Mouse (Mus musculus) hindbrain, postnatal 0 days (tissue): Measurements from ENCODE around the gene Tm4sf5. TPM values are rescaled to one million over a fixed set of nuclear protein-coding genes. Genes with fewer than 3 reads are reported as not detected.
"Not testable (repeated sequence)": the region's sequence is repeated elsewhere in the genome, so short reads cannot be mapped to it uniquely, and the experiment has no call there.

Experiments
- ATAC-seq: fragments of 200-750 bp; cut with Nextera tagmentation; 2 replicates; pipeline ENCODE4 v1.8.0; 2017; ENCODE audit warnings: mild to moderate bottlenecking, moderate TSS enrichment, moderate library complexity
- DNase-seq: peaks from one replicate; pipeline ENCODE4 v3.0.0-alpha.2; 2015; ENCODE audit warnings: low spot score
- H3K27ac ChIP-seq: fragments of 300-500 bp; sonication (generic); 2 replicates; pipeline ENCODE4 v1.5.1; 2014; ENCODE audit warnings: mild to moderate bottlenecking
- H3K27me3 ChIP-seq: fragments of 300-500 bp; sonication (generic); 2 replicates; pipeline ENCODE4 v1.6.1; 2014; ENCODE audit warnings: low read length, mixed read lengths; ENCODE audit not compliant: insufficient read depth
- H3K36me3 ChIP-seq: fragments of 300-500 bp; sonication (generic); 2 replicates; pipeline ENCODE4 v1.6.1; 2014; ENCODE audit warnings: low read length, mixed read lengths; ENCODE audit not compliant: insufficient read depth
- H3K4me1 ChIP-seq: fragments of 300-500 bp; sonication (generic); 2 replicates; pipeline ENCODE4 v1.6.1; 2014; ENCODE audit warnings: antibody characterized with exemption, low read length, mixed read lengths; ENCODE audit not compliant: insufficient read depth
- H3K4me2 ChIP-seq: fragments of 300-500 bp; sonication (generic); 2 replicates; pipeline ENCODE4 v1.6.1; 2014; ENCODE audit warnings: low read depth, mild to moderate bottlenecking, low read length, moderate library complexity, mixed read lengths
- H3K4me3 ChIP-seq: fragments of 300-500 bp; sonication (generic); 2 replicates; pipeline ENCODE4 v1.5.1; 2014; ENCODE audit warnings: low read length
- H3K9ac ChIP-seq: fragments of 300-500 bp; sonication (generic); replicated peaks from 2 replicates; pipeline ENCODE4 v1.6.1; 2014; ENCODE audit warnings: mild to moderate bottlenecking, low read length, moderate library complexity, mixed read lengths
- H3K9me3 ChIP-seq: fragments of 300-500 bp; sonication (generic); 2 replicates; pipeline ENCODE4 v1.6.1; 2016; ENCODE audit warnings: low read length, mixed read lengths
- CTCF ChIP-seq: IDR thresholded peaks from 2 replicates; pipeline ENCODE4 v1.5.1; 2016; ENCODE audit warnings: antibody characterized with exemption, control low read depth, low read depth
- WGBS: fragments of 180-500 bp; shearing (Covaris S2); extraction: QIAGEN DNeasy Blood & Tissue Kit; methylation state at CpG from one replicate; pipeline ENCODE4 v1.1.7; 2014; 5-methylcytosine and 5-hydroxymethylcytosine counted together
- polyA plus RNA-seq: library from polyadenylated mRNA; unstranded; fragments of >200 nt; fragmentation: Nextera tagmentation; extraction: Ambion mirVana; gene quantifications from 2 replicates; pipeline ENCODE4 v1.2.1, GENCODE M21; 2015
- total RNA-seq: library from RNA; depleted of rRNA; stranded (reverse); fragments of >200 nt; gene quantifications from 2 replicates; pipeline ENCODE4 v1.2.3, GENCODE M21; 2014

The Tm4sf5 gene
- total and polyA plus RNA-seq, 2 experiments from 2014 or later: 6.9 to 17.1 TPM

DNA sequence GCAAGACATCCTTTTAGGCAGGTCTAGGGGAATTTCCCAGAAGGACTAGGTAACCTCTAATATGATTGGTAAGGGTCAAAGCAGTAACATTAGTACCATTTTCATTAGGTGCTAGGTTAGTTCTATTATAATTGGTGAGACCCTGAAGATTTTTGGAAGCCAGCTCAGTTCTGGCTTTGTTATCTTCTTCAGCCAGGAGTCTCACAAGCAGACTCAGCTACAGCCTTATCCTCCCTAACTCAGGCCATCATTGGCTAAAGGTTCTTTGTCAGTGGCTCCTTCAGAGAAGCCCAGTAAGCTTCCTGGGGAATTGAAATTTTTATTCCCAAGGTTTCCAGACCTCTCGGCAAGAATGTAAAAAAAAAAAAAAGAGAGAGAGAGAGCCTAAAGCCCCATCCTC, 13.4 kb downstream of the Tm4sf5 start:
- ATAC-seq (no peak), DNase-seq (no peak)
- no peak overlapping the region for H3K9ac ChIP-seq
- H3K4me3 ChIP-seq: no peak overlapping the region
- H3K27ac ChIP-seq: no peak overlapping the region
- H3K9me3 ChIP-seq: no peaks in the 10 kb centered on the region
- H3K36me3 ChIP-seq: no peaks in the 10 kb centered on the region
- no peaks in the 10 kb centered on the region for H3K4me1 ChIP-seq
- WGBS: 67% methylated on average over 1 of the region's 1 CpGs
- no peaks in the 10 kb centered on the region for H3K27me3 ChIP-seq
- no peak overlapping the region for H3K4me2 ChIP-seq
- no peak for TF ChIP-seq CTCF

DNA sequence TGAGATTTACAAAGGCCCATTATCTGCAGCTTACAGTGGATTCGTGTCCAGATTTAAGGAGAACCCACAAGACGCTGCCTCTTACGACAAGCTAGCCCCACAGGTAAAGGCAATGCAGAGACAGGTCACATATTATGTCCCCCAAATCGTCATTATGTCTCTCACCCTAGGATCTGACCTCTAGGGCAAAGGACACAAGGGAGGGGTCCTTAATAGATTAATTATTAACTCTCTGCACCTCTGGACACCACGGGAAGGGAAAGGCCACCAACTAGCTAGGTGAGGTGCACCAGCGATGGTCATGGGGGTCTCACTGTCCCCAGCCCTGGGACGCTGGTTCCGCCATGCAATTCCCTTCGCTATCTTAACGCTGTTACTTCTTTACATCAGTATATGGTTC, 13.9 kb downstream of the Tm4sf5 start, which contains the start of gene Gltpd2:
Gltpd2 (plus strand) TSS at position 274 of the 400 bp plus-strand sequence.
- H3K4me3 ChIP-seq: peak within 1 kb of the TSS; percentile 22; the same call in 1 of the 2 replicates
- no peaks in the 10 kb centered on the region for H3K4me1 ChIP-seq
- no peak for TF ChIP-seq CTCF
- H3K4me2 ChIP-seq: peak within 1 kb of the TSS; percentile 42
- H3K9ac ChIP-seq: peak within 1 kb of the TSS; percentile 52
- H3K27ac ChIP-seq: peak within 1 kb of the TSS; percentile 73; the same call in 1 of the 2 replicates
- WGBS: 74% methylated on average over 10 of the region's 10 CpGs
- ATAC-seq (no peak), DNase-seq (no peak)
- no peaks in the 10 kb centered on the region for H3K27me3 ChIP-seq
- no peaks in the 10 kb centered on the region for H3K36me3 ChIP-seq
- H3K9me3 ChIP-seq: no peaks in the 10 kb centered on the region

DNA sequence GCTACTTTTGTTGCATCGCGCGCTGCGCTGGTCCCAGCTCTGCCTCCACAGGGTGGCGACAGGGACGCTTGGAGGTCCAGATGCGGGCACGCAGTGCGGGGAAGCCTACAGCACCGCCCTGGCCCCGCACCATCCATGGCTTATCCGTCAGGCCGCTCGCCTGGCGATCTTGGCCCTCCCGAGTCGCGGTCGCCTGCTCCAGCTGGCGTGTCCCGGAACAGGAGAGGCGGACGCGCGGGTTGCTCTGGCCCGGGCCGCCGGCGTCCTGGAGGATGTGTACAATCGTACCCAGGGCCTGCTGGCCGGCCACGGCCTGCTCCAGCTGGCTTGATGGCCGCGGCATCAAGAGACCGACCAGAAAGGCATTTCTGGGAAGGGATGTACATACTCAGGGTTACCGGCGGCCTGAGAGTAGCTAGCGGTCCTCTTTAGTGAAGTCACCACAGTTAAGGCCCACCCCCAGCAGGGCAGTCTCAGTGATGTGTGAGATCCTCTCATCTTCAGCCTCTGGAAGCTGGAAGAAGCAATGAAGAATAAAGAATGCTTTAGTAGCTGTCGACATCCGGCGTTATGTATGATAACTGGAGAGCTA, 15.2 kb downstream of the Tm4sf5 start:
- peak; percentile 50 for DNase-seq
- Histone ChIP-seq H3K9me3 (no peaks in the 10 kb centered on the region), H3K27me3 (no peaks in the 10 kb centered on the region), H3K4me3 (peak overlapping the region; percentile 22), H3K36me3 (no peaks in the 10 kb centered on the region), H3K4me1 (no peaks in the 10 kb centered on the region), H3K27ac (peak overlapping the region; percentile 73; the same call in 1 of the 2 replicates), H3K4me2 (peak overlapping the region; percentile 42), H3K9ac (peak overlapping the region; percentile 52)
- peak; percentile 59 for ATAC-seq
- WGBS: 15% methylated on average over 41 of the region's 41 CpGs
- peak; percentile 37 for TF ChIP-seq CTCF

DNA sequence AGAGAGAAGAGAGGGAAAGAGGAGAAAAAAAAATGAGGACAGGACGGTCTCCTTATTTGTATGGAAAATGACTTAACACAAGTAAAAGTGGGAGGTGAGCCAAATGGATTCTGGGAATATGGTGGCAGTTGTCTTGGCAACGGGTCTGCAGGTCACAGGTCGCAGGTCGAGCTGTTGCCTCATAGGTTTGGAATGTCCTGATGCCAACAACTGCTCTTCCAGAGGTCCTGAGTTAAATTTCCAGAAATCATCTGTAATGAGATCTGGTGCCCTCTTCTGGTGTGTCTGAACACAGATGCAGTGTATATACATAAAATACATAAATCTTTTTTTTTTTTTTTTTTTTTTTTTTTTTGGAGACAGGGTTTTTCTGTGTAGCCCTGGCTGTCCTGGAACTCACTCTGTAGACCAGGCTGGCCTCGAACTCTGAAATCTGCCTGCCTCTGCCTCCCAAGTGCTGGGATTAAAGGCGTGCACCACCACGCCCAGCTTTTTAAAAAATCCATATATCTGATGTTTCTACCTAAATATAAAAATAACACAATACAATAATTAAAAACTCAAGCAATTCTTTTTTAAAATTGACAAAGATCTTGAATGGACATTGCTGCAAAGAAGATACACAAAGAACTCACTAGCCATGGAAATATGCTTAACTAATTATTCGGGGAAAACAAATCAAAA, 18.4 kb downstream of the Tm4sf5 start:
- not testable (repeated sequence) for ATAC-seq, H3K4me2 ChIP-seq, H3K4me1 ChIP-seq, H3K9ac ChIP-seq, H3K4me3 ChIP-seq, H3K27me3 ChIP-seq, H3K9me3 ChIP-seq, DNase-seq, H3K27ac ChIP-seq
- 88% methylated on average over 8 of the region's 8 CpGs for WGBS
- H3K36me3 ChIP-seq: peaks cover 10% of the 10 kb centered on the region; the same call in 1 of the 2 replicates
- TF ChIP-seq CTCF: 0 out of 2 replicates have a peak, but pooled peaks have one; percentile 6

DNA sequence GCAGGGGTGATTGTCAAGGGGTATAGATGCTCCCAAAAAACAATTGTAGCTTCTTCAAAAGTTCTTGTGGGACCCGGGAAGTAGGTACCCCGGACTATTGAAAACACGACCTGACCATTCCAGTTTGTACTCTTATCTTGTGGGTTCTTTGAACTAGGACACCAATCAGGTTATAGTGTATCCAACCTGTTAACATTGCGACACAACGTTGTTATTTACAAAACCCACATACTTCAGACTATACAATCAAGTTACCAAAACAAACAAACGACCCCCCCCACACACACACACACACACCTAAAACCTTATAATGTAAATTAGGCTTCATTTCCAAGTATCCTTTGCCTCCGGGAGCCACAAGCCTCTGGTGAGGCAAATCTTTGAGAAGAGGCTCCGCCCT, 19.7 kb downstream of the Tm4sf5 start:
- Histone ChIP-seq H3K9ac (no peak overlapping the region), H3K27me3 (no peaks in the 10 kb centered on the region), H3K4me1 (peaks cover 6% of the 10 kb centered on the region; the same call in 1 of the 2 replicates), H3K36me3 (peaks cover 11% of the 10 kb centered on the region; the same call in 1 of the 2 replicates), H3K27ac (no peak overlapping the region), H3K9me3 (no peaks in the 10 kb centered on the region), H3K4me2 (peak overlapping the region; percentile 56), H3K4me3 (peak overlapping the region; percentile 59)
- DNase-seq (no peak), ATAC-seq (peak; percentile 3; the same call in 1 of the 2 replicates)
- WGBS: 8% methylated on average over 8 of the region's 8 CpGs
- TF ChIP-seq CTCF: no peak

DNA sequence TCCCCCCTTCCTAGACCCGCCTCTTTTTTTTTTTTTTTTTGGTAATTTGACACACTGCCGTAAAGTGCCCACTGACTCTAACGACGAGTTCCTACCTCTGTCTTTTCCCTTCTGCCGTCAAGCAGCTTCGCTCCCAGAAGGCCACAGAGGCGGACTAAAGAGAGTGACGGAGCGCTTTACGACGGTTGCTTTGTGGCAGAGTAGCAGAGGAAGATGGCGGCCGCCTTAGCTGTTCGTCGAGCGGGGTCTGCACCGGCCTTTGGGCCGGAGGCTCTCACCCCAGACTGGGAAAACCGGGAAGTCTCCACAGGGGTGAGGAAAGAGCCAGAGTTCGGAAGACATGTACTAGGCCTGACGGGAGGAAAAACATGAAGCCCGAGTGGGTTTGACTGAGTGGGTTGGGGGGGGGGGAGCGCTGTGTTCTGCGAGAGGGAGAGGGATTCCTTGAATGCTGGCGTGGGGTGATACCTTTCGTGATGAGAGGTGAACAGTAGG, 20.2 kb downstream of the Tm4sf5 start, which contains the start of gene Psmb6:
Psmb6 (plus strand) TSS at position 184 of the 495 bp plus-strand sequence.
- WGBS: under 1% methylated on average over 25 of the region's 26 CpGs
- DNase-seq (peak; percentile 97), ATAC-seq (peak; percentile 96)
- Histone ChIP-seq H3K4me2 (peak within 1 kb of the TSS; percentile 76), H3K4me1 (peaks cover 6% of the 10 kb centered on the region; the same call in 1 of the 2 replicates), H3K9ac (peak within 1 kb of the TSS; percentile 62), H3K27ac (peak within 1 kb of the TSS; percentile 62), H3K36me3 (peaks cover 11% of the 10 kb centered on the region; the same call in 1 of the 2 replicates), H3K9me3 (no peaks in the 10 kb centered on the region), H3K27me3 (no peaks in the 10 kb centered on the region), H3K4me3 (peak within 1 kb of the TSS; percentile 59)
- TF ChIP-seq CTCF: no peak
